Mouse (Mus musculus) brain, embryonic 14.5 days (tissue): Measurements from ENCODE around the gene Cyth1.

Experiments used
- CTCF ChIP-seq: fragments of 200-500 bp; IDR thresholded peaks from 2 replicates; pipeline ENCODE4 v1.5.1; 2012; ENCODE audit warnings: inconsistent platforms, mild to moderate bottlenecking, moderate library complexity, borderline replicate concordance; ENCODE audit not compliant: insufficient read depth, insufficient read length; ENCODE audit errors: extremely low read depth
- POLR2A ChIP-seq: fragments of 200-500 bp; IDR thresholded peaks from 2 replicates; pipeline ENCODE4 v1.6.1; 2012; ENCODE audit warnings: mild to moderate bottlenecking, inconsistent platforms, borderline replicate concordance; ENCODE audit not compliant: poor library complexity, insufficient read depth, insufficient read length, severe bottlenecking; ENCODE audit errors: extremely low read depth

DNA sequence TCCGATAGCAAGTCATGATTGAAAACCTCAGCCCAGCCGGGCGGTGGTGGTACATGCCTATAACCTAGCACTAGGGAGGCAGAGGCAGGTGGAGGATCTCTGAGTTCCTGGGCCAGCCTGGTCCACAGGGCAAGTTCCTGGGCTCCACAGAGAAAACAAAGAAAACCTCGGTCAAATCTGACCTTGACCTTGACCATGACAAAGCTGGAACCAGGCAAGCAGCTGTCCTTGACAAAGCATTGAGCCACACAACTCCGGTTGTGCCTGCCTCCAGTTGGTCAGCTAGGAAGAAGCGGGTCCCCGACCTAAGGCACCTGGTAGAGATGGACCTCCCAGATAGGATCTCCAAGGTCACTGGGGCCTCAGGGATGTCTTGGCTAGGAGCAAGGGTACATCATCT lies 8.0 kb upstream of the Cyth1 start:
- no peak for TF ChIP-seq POLR2A
- TF ChIP-seq CTCF = no peak
